Mouse (Mus musculus): Measurements from ENCODE around the gene Capg. TPM values are rescaled to one million over a fixed set of nuclear protein-coding genes. Genes with fewer than 3 reads are reported as not detected.

The Capg gene
- polyA plus RNA-seq, 1 experiment: 95.7 TPM

DNA sequence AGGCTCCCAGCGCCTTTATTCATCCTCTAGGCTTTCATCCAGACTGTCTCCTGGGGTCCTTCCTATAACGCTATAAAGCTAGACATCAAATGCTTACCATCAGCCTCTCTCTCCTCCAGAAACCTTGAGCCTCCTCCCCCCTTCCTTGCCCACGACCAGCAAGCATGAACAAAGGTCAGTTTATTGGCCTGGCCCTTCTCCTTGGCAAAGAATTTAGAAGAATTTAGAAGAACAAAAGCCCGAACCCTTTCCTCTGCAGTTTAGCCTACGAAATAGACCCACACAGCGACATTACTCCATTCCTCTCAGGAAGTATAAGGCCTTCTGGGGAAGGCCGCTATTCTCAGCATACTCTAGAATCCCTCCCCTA lies 31.1 kb upstream of the Capg start:
- peaks cover 7% of the 10 kb centered on the region; the same call in 1 of the 2 replicates for H3K4me1 ChIP-seq (ENCODE audit: control insufficient read depth, insufficient read depth, low read length)
- no peak overlapping the region for H3K4me3 ChIP-seq (ENCODE audit: insufficient read depth, low read length)
- TF ChIP-seq POLR2A (IDR thresholded peaks at IDR 0.05; ENCODE audit: low read depth, low read length) (no peak), CTCF (IDR thresholded peaks at IDR 0.05; ENCODE audit: borderline replicate concordance, insufficient read depth, low read length) (no peak)
- H3K27ac ChIP-seq (ENCODE audit: insufficient read depth, low read length): peak overlapping the region; percentile 78

GRCm38 (mm10) chr6:72515644-72516043 lies 28.5 kb upstream of the Capg start:
- Histone ChIP-seq H3K4me3 (ENCODE audit: insufficient read depth, low read length) (no peak overlapping the region), H3K27ac (ENCODE audit: insufficient read depth, low read length) (no peak overlapping the region), H3K4me1 (ENCODE audit: control insufficient read depth, insufficient read depth, low read length) (peaks cover 11% of the 10 kb centered on the region; the same call in 1 of the 2 replicates)
- no peak for TF ChIP-seq CTCF (IDR thresholded peaks at IDR 0.05; ENCODE audit: borderline replicate concordance, insufficient read depth, low read length)
- TF ChIP-seq POLR2A (IDR thresholded peaks at IDR 0.05; ENCODE audit: low read depth, low read length): no peak

- Histone ChIP-seq H3K4me1 (ENCODE audit: control insufficient read depth, insufficient read depth, low read length) (peaks cover 4% of the 10 kb centered on the region; the same call in 1 of the 2 replicates), H3K4me3 (ENCODE audit: insufficient read depth, low read length) (no peak overlapping the region), H3K27ac (ENCODE audit: insufficient read depth, low read length) (no peak overlapping the region)
- TF ChIP-seq CTCF (IDR thresholded peaks at IDR 0.05; ENCODE audit: borderline replicate concordance, insufficient read depth, low read length): no peak
- TF ChIP-seq POLR2A (IDR thresholded peaks at IDR 0.05; ENCODE audit: low read depth, low read length): no peak
These were observed 25.3 kb upstream of the Capg start for GRCm38 (mm10) chr6:72518842-72519241.

GRCm38 (mm10) chr6:72519303-72519702 lies 24.9 kb upstream of the Capg start:
- H3K27ac ChIP-seq (ENCODE audit: insufficient read depth, low read length): no peak overlapping the region

GRCm38 (mm10) chr6:72519892-72520663 lies 24.1 kb upstream of the Capg start:
- Histone ChIP-seq H3K27ac (ENCODE audit: insufficient read depth, low read length) (peak overlapping the region; percentile 43), H3K4me3 (ENCODE audit: insufficient read depth, low read length) (no peak overlapping the region), H3K4me1 (ENCODE audit: control insufficient read depth, insufficient read depth, low read length) (peaks cover 4% of the 10 kb centered on the region; the same call in 1 of the 2 replicates)
- TF ChIP-seq POLR2A (IDR thresholded peaks at IDR 0.05; ENCODE audit: low read depth, low read length) (no peak), CTCF (IDR thresholded peaks at IDR 0.05; ENCODE audit: borderline replicate concordance, insufficient read depth, low read length) (no peak)

More at GRCm38 (mm10) chr6:72519303-72519702, 24.9 kb upstream of the Capg start:
- Histone ChIP-seq H3K4me1 (ENCODE audit: control insufficient read depth, insufficient read depth, low read length) (peaks cover 4% of the 10 kb centered on the region; the same call in 1 of the 2 replicates), H3K4me3 (ENCODE audit: insufficient read depth, low read length) (no peak overlapping the region)
- TF ChIP-seq POLR2A (IDR thresholded peaks at IDR 0.05; ENCODE audit: low read depth, low read length): no peak
- no peak for TF ChIP-seq CTCF (IDR thresholded peaks at IDR 0.05; ENCODE audit: borderline replicate concordance, insufficient read depth, low read length)

GRCm38 (mm10) chr6:72520904-72521303 lies 23.3 kb upstream of the Capg start:
- Histone ChIP-seq H3K4me1 (ENCODE audit: control insufficient read depth, insufficient read depth, low read length) (peaks cover 4% of the 10 kb centered on the region; the same call in 1 of the 2 replicates), H3K4me3 (ENCODE audit: insufficient read depth, low read length) (no peak overlapping the region), H3K27ac (ENCODE audit: insufficient read depth, low read length) (no peak overlapping the region)
- no peak for TF ChIP-seq CTCF (IDR thresholded peaks at IDR 0.05; ENCODE audit: borderline replicate concordance, insufficient read depth, low read length)
- no peak for TF ChIP-seq POLR2A (IDR thresholded peaks at IDR 0.05; ENCODE audit: low read depth, low read length)

DNA sequence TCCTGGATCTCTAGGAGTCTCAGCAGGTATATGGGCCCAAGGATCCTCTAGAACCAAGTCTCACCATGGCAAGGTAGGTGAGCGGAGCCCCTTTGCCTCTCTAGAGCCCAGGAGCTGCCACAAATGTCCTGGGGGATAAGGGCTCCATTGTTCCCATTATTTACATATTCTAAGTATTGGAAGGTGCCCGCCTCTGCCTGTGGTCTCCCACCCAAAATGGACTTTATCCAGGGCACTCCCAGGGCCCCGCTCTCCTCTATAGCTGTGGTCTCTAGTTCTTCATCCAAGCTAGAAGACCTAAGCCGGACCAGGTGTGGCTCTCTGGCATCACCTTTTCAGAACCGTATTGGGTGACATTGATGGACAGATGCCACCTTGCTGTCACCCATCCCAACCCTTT lies 22.6 kb upstream of the Capg start, which contains the start of gene Sh2d6:
Gene Sh2d6 (minus strand): TSS at position 101 of the 400 bp plus-strand sequence.
- peaks cover 4% of the 10 kb centered on the region; the same call in 1 of the 2 replicates for H3K4me1 ChIP-seq (ENCODE audit: control insufficient read depth, insufficient read depth, low read length)
- peak within 1 kb of the TSS; percentile 43 for H3K27ac ChIP-seq (ENCODE audit: insufficient read depth, low read length)
- TF ChIP-seq CTCF (IDR thresholded peaks at IDR 0.05; ENCODE audit: borderline replicate concordance, insufficient read depth, low read length): no peak
- TF ChIP-seq POLR2A (IDR thresholded peaks at IDR 0.05; ENCODE audit: low read depth, low read length): no peak
- no peak within 1 kb of the TSS for H3K4me3 ChIP-seq (ENCODE audit: insufficient read depth, low read length)

GRCm38 (mm10) chr6:72522288-72522687 lies 21.9 kb upstream of the Capg start:
- H3K27ac ChIP-seq (ENCODE audit: insufficient read depth, low read length): peak overlapping the region; percentile 43
- H3K4me3 ChIP-seq (ENCODE audit: insufficient read depth, low read length): no peak overlapping the region
- TF ChIP-seq CTCF (IDR thresholded peaks at IDR 0.05; ENCODE audit: borderline replicate concordance, insufficient read depth, low read length): no peak
- 0 out of 2 replicates have a peak, but pooled peaks have one; percentile 28 for TF ChIP-seq POLR2A (IDR thresholded peaks at IDR 0.05; ENCODE audit: low read depth, low read length)
- peaks cover 4% of the 10 kb centered on the region; the same call in 1 of the 2 replicates for H3K4me1 ChIP-seq (ENCODE audit: control insufficient read depth, insufficient read depth, low read length)

- Histone ChIP-seq H3K27ac (ENCODE audit: insufficient read depth, low read length) (no peak overlapping the region), H3K4me1 (ENCODE audit: control insufficient read depth, insufficient read depth, low read length) (peaks cover 4% of the 10 kb centered on the region; the same call in 1 of the 2 replicates), H3K4me3 (ENCODE audit: insufficient read depth, low read length) (no peak overlapping the region)
- TF ChIP-seq CTCF (IDR thresholded peaks at IDR 0.05; ENCODE audit: borderline replicate concordance, insufficient read depth, low read length): no peak
- TF ChIP-seq POLR2A (IDR thresholded peaks at IDR 0.05; ENCODE audit: low read depth, low read length): no peak
These were observed 21.0 kb upstream of the Capg start for GRCm38 (mm10) chr6:72523222-72523621.

DNA sequence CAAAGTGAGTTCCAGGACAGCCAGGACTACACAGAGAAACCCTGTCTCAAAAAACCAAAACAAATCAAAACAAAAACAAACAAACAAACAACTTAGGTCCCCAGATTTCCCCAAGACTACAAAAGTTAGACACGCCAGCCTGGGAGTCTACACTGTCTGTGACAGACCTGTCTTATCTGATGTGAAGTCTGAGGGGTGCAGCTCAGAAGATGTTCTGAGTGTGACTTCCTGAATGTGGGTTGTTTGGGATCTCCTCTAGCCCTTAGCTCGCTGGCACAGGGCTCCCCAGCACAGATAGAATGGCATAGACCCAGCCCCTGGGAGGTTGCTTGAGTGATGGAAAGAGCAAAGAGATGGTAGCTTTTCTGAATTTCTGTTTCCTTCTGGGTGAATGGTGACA lies 20.0 kb upstream of the Capg start:
- Histone ChIP-seq H3K4me3 (ENCODE audit: insufficient read depth, low read length) (no peak overlapping the region), H3K4me1 (ENCODE audit: control insufficient read depth, insufficient read depth, low read length) (peaks cover 4% of the 10 kb centered on the region; the same call in 1 of the 2 replicates), H3K27ac (ENCODE audit: insufficient read depth, low read length) (no peak overlapping the region)
- TF ChIP-seq POLR2A (IDR thresholded peaks at IDR 0.05; ENCODE audit: low read depth, low read length) (no peak), CTCF (IDR thresholded peaks at IDR 0.05; ENCODE audit: borderline replicate concordance, insufficient read depth, low read length) (no peak)
